Mouse (Mus musculus) lung, embryonic 14.5 days (tissue): ENCODE results near the gene Col1a2. TPM values are rescaled to one million over a fixed set of nuclear protein-coding genes. Genes with fewer than 3 reads are reported as not detected.

ENCODE experiments used
- ATAC-seq: fragments of 200-750 bp; cut with Nextera tagmentation; 2 replicates; pipeline ENCODE4 v1.8.0; 2017; ENCODE audit warnings: mild to moderate bottlenecking, moderate TSS enrichment, moderate library complexity; ENCODE audit not compliant: insufficient read depth
- DNase-seq: peaks from one replicate; pipeline ENCODE4 v3.0.0-alpha.2; 2015
- H3K27ac ChIP-seq: fragments of 300-500 bp; sonication (generic); 2 replicates; pipeline ENCODE4 v1.5.1; 2014; ENCODE audit warnings: low read depth, mild to moderate bottlenecking, moderate library complexity
- H3K27me3 ChIP-seq: fragments of 300-500 bp; sonication (generic); 2 replicates; pipeline ENCODE4 v1.6.1; 2014; ENCODE audit warnings: low read length, control low read depth; ENCODE audit not compliant: insufficient read depth
- H3K36me3 ChIP-seq: fragments of 300-500 bp; sonication (generic); 2 replicates; pipeline ENCODE4 v1.6.1; 2014; ENCODE audit warnings: control low read depth; ENCODE audit not compliant: insufficient read depth
- H3K4me1 ChIP-seq: fragments of 300-500 bp; sonication (generic); 2 replicates; pipeline ENCODE4 v1.6.1; 2014; ENCODE audit warnings: antibody characterized with exemption, control low read depth; ENCODE audit not compliant: insufficient read depth
- H3K4me2 ChIP-seq: fragments of 300-500 bp; sonication (generic); 2 replicates; pipeline ENCODE4 v1.6.1; 2014; ENCODE audit warnings: mild to moderate bottlenecking
- H3K4me3 ChIP-seq: fragments of 300-500 bp; sonication (generic); 2 replicates; pipeline ENCODE4 v1.5.1; 2014; ENCODE audit warnings: low read depth, low read length
- H3K9ac ChIP-seq: fragments of 300-500 bp; sonication (generic); 2 replicates; pipeline ENCODE4 v1.6.1; 2014
- H3K9me3 ChIP-seq: fragments of 300-500 bp; sonication (generic); 2 replicates; pipeline ENCODE4 v1.6.1; 2016; ENCODE audit warnings: low read depth, low read length, control low read depth
- CTCF ChIP-seq: IDR thresholded peaks from 2 replicates; pipeline ENCODE4 v1.5.1; 2016; ENCODE audit warnings: antibody characterized with exemption, low read depth
- whole genome bisulfite sequencing: fragments of 180-500 bp; shearing (Covaris S2); extraction: QIAGEN DNeasy Blood & Tissue Kit; methylation state at CpG from one replicate; pipeline ENCODE4 v1.1.7; 2014; 5-methylcytosine and 5-hydroxymethylcytosine counted together
- polyA plus RNA-seq: library from polyadenylated mRNA; unstranded; fragments of >200 nt; fragmentation: Nextera tagmentation; extraction: Ambion mirVana; gene quantifications from 2 replicates; pipeline ENCODE4 v1.2.1, GENCODE M21; 2014

Gene Col1a2
- polyA plus RNA-seq, 1 experiment from 2014 or later: 626 TPM

DNA sequence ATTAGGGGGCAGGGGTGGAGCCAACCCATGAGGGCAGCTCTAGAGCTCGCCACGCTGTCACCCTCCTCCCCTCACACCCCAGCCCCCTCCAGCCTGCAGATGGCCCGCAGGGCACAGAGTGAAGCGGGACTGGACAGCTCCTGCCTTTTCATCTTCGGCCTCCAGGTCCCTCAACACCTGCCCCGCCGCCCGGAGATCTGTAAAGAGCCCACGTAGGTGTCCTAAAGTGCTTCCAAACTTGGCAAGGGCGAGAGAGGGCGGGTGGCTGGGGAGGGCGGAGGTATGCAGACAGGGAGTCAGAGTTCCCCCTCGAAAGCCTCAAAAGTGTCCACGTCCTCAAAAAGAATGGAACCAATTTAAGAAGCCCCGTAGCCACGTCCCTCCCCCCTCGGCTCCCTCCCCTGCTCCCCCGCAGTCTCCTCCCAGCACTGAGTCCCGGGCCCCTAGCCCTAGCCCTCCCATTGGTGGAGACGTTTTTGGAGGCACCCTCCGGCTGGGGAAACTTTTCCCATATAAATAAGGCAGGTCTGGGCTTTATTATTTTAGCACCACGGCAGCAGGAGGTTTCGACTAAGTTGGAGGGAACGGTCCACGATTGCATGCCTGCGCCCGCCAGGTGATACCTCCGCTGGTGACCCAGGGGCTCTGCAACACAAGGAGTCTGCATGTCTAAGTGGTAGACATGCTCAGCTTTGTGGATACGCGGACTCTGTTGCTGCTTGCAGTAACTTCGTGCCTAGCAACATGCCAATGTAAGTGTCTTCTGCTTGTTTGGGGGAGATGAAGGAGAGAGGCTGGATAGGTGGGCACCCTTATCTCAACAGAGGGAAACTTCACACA is 764 bp downstream of the Col1a2 start:
- Histone ChIP-seq H3K9ac (peak overlapping the region; percentile 69), H3K4me2 (peak overlapping the region; percentile 73), H3K27ac (peak overlapping the region; percentile 91), H3K4me3 (peak overlapping the region; percentile 53), H3K27me3 (no peaks in the 10 kb centered on the region), H3K9me3 (no peaks in the 10 kb centered on the region), H3K4me1 (no peaks in the 10 kb centered on the region), H3K36me3 (peaks cover 15% of the 10 kb centered on the region)
- peak; percentile 90 for DNase-seq
- TF ChIP-seq CTCF: no peak
- WGBS: under 1% methylated on average over 31 of the region's 31 CpGs
- peak; percentile 97 for ATAC-seq

DNA sequence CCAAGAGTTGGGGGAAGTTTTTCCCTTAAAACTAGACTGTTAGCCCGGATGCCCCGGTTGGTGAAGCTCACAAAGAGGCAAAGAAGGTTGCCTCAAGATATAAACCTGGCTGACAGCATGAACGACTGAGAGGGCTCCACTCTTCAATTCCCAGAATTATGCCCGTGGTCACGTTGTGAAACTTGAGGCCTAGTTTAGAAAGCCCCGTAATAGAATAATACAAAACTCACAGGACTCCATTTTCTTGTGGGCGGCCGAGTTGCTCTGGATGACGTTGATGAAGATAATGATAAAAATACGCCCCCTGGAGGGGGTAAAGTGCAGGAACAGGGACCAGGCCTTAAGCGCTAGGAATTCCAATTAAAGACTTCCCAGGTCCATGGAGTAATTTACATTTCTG is 1.5 kb downstream of the Col1a2 start:
- H3K9me3 ChIP-seq: no peaks in the 10 kb centered on the region
- peak overlapping the region; percentile 69 for H3K9ac ChIP-seq
- no peaks in the 10 kb centered on the region for H3K4me1 ChIP-seq
- peak overlapping the region; percentile 53 for H3K4me3 ChIP-seq
- ATAC-seq (0 out of 2 replicates have a peak, but pooled peaks have one; percentile 11), DNase-seq (peak; percentile 90)
- WGBS: 2% methylated on average over 11 of the region's 11 CpGs
- peak; percentile 62 for TF ChIP-seq CTCF
- H3K36me3 ChIP-seq: peaks cover 22% of the 10 kb centered on the region
- peak overlapping the region; percentile 73 for H3K4me2 ChIP-seq
- H3K27ac ChIP-seq: peak overlapping the region; percentile 91
- no peaks in the 10 kb centered on the region for H3K27me3 ChIP-seq

GRCm38 (mm10) chr6:4506791-4507190 is 2.2 kb downstream of the Col1a2 start:
- Histone ChIP-seq H3K4me1 (no peaks in the 10 kb centered on the region), H3K4me2 (peak overlapping the region; percentile 73), H3K4me3 (peak overlapping the region; percentile 53), H3K27me3 (no peaks in the 10 kb centered on the region), H3K27ac (peak overlapping the region; percentile 91; the same call in 1 of the 2 replicates), H3K36me3 (peaks cover 26% of the 10 kb centered on the region), H3K9ac (peak overlapping the region; percentile 69), H3K9me3 (no peaks in the 10 kb centered on the region)
- DNase-seq (peak; percentile 63), ATAC-seq (no peak)
- WGBS: 43% methylated on average over 5 of the region's 5 CpGs
- no peak for TF ChIP-seq CTCF

DNA sequence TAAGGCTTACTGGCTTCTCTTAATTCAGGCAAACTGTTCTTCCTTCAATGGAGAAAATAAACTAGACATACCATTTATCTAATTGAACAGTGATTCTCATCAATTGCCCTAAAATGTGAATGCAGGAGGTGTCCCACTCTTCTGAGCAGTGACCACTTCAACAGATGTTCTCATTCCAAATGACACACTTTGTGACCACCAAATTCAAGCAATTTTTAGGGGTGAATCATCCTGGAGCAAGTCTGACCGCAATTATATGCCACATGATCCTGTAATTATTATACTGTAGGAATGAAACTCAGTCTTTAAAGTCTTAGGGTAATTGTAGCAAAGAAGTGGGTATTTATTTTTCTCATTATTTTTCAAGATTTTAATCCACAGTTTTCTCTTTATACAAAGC is 2.7 kb downstream of the Col1a2 start:
- ATAC-seq (no peak), DNase-seq (no peak)
- Histone ChIP-seq H3K4me2 (peak overlapping the region; percentile 73), H3K27ac (no peak overlapping the region), H3K9me3 (no peaks in the 10 kb centered on the region), H3K27me3 (no peaks in the 10 kb centered on the region), H3K4me3 (peak overlapping the region; percentile 53), H3K4me1 (no peaks in the 10 kb centered on the region), H3K9ac (peak overlapping the region; percentile 44), H3K36me3 (peaks cover 30% of the 10 kb centered on the region)
- TF ChIP-seq CTCF: no peak
- 60% methylated on average over 1 of the region's 1 CpGs for WGBS

DNA sequence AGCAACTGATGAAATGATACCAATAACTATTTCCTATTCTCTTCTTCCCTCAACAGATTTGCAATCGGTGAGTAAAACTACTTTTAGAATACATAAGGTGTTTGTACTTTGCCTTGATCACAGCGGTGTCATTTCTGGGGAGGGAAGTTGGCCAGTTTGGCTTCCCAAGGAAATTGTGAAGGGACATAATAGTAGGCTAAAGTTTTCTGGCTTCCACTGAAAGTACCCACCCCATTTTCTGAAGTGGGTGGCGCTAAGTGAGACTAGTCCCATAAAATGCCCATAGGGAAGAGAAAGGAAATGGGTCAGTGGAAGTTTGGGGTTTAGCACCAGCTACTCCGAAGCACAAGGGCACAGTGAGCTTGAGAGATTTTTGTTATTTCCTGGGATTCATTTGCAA is 3.7 kb downstream of the Col1a2 start:
- ATAC-seq (no peak), DNase-seq (no peak)
- H3K4me1 ChIP-seq: no peaks in the 10 kb centered on the region
- peaks cover 37% of the 10 kb centered on the region for H3K36me3 ChIP-seq
- H3K9ac ChIP-seq: peak overlapping the region; percentile 20; the same call in 1 of the 2 replicates
- H3K27me3 ChIP-seq: no peaks in the 10 kb centered on the region
- H3K4me2 ChIP-seq: peak overlapping the region; percentile 73
- no peak overlapping the region for H3K27ac ChIP-seq
- no peaks in the 10 kb centered on the region for H3K9me3 ChIP-seq
- no peak for TF ChIP-seq CTCF
- 73% methylated on average over 4 of the region's 4 CpGs for WGBS
- peak overlapping the region; percentile 53 for H3K4me3 ChIP-seq

DNA sequence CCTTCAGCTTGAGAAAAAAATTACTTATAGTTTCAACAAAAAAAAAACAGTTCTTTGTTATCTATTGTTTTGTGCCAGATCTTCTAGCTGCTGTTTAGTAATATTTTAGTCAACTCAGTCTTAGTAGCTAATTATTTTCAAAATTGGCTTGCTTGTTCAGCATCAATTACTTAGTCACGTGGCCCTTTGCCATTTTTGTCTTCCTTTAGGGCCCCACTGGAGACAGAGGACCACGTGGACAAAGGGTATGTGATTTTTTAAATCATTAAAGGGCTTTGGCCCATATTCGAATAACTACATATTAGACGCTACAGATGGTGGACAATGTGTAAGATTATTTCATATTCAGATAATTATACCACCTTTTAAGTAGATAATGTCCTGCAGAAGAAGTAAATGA is 4.8 kb downstream of the Col1a2 start:
- no peak for TF ChIP-seq CTCF
- DNase-seq: no peak
- H3K4me2 ChIP-seq: peak overlapping the region; percentile 19; the same call in 1 of the 2 replicates
- H3K27ac ChIP-seq: no peak overlapping the region
- WGBS: 64% methylated on average over 4 of the region's 4 CpGs
- no peaks in the 10 kb centered on the region for H3K9me3 ChIP-seq
- no peak for ATAC-seq
- H3K27me3 ChIP-seq: no peaks in the 10 kb centered on the region
- no peak overlapping the region for H3K4me3 ChIP-seq
- H3K9ac ChIP-seq: no peak overlapping the region
- H3K4me1 ChIP-seq: no peaks in the 10 kb centered on the region
- peaks cover 37% of the 10 kb centered on the region for H3K36me3 ChIP-seq

GRCm38 (mm10) chr6:4514671-4515070 is 10.1 kb downstream of the Col1a2 start:
- no peak for ATAC-seq
- no peak overlapping the region for H3K9ac ChIP-seq
- no peak for DNase-seq
- no peak for TF ChIP-seq CTCF
- 89% methylated on average over 2 of the region's 2 CpGs for WGBS
- no peaks in the 10 kb centered on the region for H3K27me3 ChIP-seq
- H3K36me3 ChIP-seq: peaks cover 71% of the 10 kb centered on the region
- H3K4me1 ChIP-seq: no peaks in the 10 kb centered on the region
- no peaks in the 10 kb centered on the region for H3K9me3 ChIP-seq
- H3K27ac ChIP-seq: no peak overlapping the region
- no peak overlapping the region for H3K4me2 ChIP-seq
- H3K4me3 ChIP-seq: no peak overlapping the region
